Mouse (Mus musculus) MEL (cell line): ENCODE results near the gene Srrm2.

ENCODE experiments used
- BHLHE40 ChIP-seq: IDR thresholded peaks from 2 replicates; pipeline ENCODE4 v1.6.1; 2012; ENCODE audit warnings: low read depth, mild to moderate bottlenecking, inconsistent platforms, low read length, improper control_type of control experiment, borderline replicate concordance
- MYC ChIP-seq: IDR thresholded peaks from 2 replicates; pipeline ENCODE4 v1.6.1; 2011; ENCODE audit warnings: low read depth, mild to moderate bottlenecking, low read length, improper control_type of control experiment, moderate library complexity
- NRF1 ChIP-seq: IDR thresholded peaks from 2 replicates; pipeline ENCODE4 v1.6.1; 2014; ENCODE audit warnings: low read depth, mild to moderate bottlenecking, inconsistent platforms, low read length, improper control_type of control experiment, moderate library complexity; ENCODE audit not compliant: poor library complexity, insufficient read depth, severe bottlenecking
- RAD21 ChIP-seq: IDR thresholded peaks from 2 replicates; pipeline ENCODE4 v1.6.1; 2011; ENCODE audit warnings: mild to moderate bottlenecking, low read depth, low read length, improper control_type of control experiment

DNA sequence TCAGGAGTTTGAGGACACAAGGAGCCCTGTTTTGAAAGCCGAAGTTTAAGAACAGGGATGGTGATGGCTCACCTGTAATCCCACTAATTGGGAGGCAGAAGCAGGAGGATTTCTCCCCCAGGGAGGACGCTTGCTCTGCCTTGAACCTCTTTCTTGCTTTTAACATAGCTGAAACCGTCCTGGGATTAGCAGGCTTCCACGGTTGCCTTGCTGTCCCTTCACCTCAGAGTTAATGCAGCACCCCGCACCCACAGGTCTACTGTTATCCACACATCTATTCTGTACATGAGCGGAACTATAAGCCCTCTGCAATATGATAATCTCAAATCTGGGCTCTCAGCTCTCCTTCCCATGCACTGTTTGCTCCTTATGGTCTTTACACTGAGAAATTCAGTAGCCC is 16.7 kb upstream of the Srrm2 start:
- TF ChIP-seq MYC (no peak), RAD21 (no peak), NRF1 (no peak), BHLHE40 (no peak)
